Mouse (Mus musculus) forebrain, embryonic 13.5 days (tissue): ENCODE measurements around the gene Ubac1. TPM values are rescaled to one million over a fixed set of nuclear protein-coding genes. Genes with fewer than 3 reads are reported as not detected.

ENCODE experiments used
- ATAC-seq: fragments of 200-750 bp; cut with Nextera tagmentation; 2 replicates; pipeline ENCODE4 v1.8.0; 2017
- H3K27ac ChIP-seq: fragments of 300-500 bp; sonication (generic); 2 replicates; pipeline ENCODE4 v1.5.1; 2015; ENCODE audit warnings: inconsistent platforms, mild to moderate bottlenecking, moderate library complexity
- H3K27me3 ChIP-seq: fragments of 300-500 bp; sonication (generic); 2 replicates; pipeline ENCODE4 v1.6.1; 2015; ENCODE audit warnings: mild to moderate bottlenecking, inconsistent platforms
- H3K36me3 ChIP-seq: fragments of 300-500 bp; sonication (generic); 2 replicates; pipeline ENCODE4 v1.6.1; 2015; ENCODE audit warnings: mild to moderate bottlenecking, inconsistent platforms; ENCODE audit not compliant: poor library complexity, severe bottlenecking
- H3K4me1 ChIP-seq: fragments of 300-500 bp; sonication (generic); 2 replicates; pipeline ENCODE4 v1.6.1; 2015; ENCODE audit warnings: inconsistent platforms
- H3K4me2 ChIP-seq: fragments of 300-500 bp; sonication (generic); 2 replicates; pipeline ENCODE4 v1.6.1; 2015; ENCODE audit warnings: inconsistent platforms, mild to moderate bottlenecking, moderate library complexity
- H3K4me3 ChIP-seq: fragments of 300-500 bp; sonication (generic); 2 replicates; pipeline ENCODE4 v1.5.1; 2015; ENCODE audit warnings: mild to moderate bottlenecking, inconsistent platforms
- H3K9ac ChIP-seq: fragments of 300-500 bp; sonication (generic); 2 replicates; pipeline ENCODE4 v1.6.1; 2015; ENCODE audit warnings: mild to moderate bottlenecking, inconsistent platforms
- H3K9me3 ChIP-seq: fragments of 300-500 bp; sonication (generic); replicated peaks from 2 replicates; pipeline ENCODE4 v1.6.1; 2016; ENCODE audit warnings: inconsistent platforms
- WGBS: fragments of 180-500 bp; shearing (Covaris S2); methylation state at CpG from one replicate; pipeline ENCODE4 v1.1.7; 2015; 5-methylcytosine and 5-hydroxymethylcytosine counted together
- polyA plus RNA-seq: library from polyadenylated mRNA; unstranded; fragments of >200 nt; fragmentation: Nextera tagmentation; extraction: Ambion mirVana; gene quantifications from 2 replicates; pipeline ENCODE4 v1.2.1, GENCODE M21; 2015

Gene Ubac1
- 83.8 and 89.3 TPM in 2 replicates for polyA plus RNA-seq

DNA sequence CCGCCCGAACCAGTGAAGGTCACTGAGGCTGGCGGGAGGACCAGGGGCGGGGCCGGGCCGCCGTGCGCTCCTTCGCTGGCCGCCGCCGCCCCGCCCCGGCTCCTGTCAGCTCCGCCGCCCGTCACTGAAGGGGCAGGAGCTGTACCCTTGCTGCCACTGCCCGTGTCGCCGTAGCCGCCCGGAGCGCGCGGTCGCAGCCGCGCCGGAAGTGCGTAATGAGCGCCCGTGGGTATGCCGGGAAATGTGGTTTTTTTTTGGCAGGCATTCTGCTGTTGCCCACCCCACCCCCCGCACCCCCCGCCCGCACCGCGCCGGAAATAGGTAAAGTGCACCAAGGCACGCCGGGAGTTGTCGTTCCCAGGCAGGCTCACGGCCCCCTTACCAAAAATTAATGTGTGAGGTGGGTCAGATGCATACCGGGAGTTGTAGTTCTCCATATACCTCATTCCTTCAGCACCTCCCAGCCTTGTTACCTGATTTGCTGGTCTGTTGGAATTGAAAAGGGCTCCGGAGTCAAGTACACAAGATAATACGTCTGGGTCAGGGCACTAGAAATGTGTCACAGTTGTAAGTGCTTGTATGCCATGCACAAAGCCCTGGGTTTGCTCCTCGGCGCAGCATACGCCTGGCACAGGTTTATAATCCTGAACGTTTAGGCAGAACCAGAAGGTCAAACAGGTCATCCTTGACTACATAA is at the start of gene Ubac1:
Gene Ubac1 (minus strand): TSS at position 187 of the 697 bp plus-strand sequence.
- Histone ChIP-seq H3K9ac (peak within 1 kb of the TSS; percentile 79), H3K9me3 (no peaks in the 10 kb centered on the region), H3K27ac (peak within 1 kb of the TSS; percentile 79), H3K4me3 (peak within 1 kb of the TSS; percentile 85), H3K27me3 (0 out of 2 replicates have a peak, but pooled peaks cover 2% of the 10 kb centered on the region), H3K36me3 (peaks cover 3% of the 10 kb centered on the region; the same call in 1 of the 2 replicates), H3K4me2 (peak within 1 kb of the TSS; percentile 95), H3K4me1 (peaks cover 16% of the 10 kb centered on the region)
- ATAC-seq = peak; percentile 95
- WGBS = 6% methylated on average over 49 of the region's 50 CpGs

DNA sequence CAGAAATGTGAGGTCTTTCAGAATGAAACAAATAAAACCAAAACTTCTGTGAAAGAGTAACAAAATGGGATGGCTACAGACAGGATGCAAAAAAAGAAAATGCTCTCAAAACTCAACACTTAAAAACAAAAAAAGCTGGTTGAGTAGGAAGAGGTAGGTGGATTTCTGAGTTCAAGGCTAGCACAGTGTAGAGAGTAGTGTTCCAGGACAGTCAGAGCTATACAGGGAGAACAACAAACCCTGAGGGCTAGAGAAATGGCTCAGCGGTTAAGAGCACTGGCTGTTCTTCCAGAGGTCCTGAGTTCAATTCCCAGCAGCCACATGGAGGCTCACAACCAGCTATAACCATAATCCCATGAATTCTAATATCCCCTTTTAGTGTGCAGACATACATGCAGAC is 47.0 kb upstream of the Ubac1 start:
- no peak overlapping the region for H3K4me3 ChIP-seq
- no peak for ATAC-seq
- no peak overlapping the region for H3K9ac ChIP-seq
- no peaks in the 10 kb centered on the region for H3K9me3 ChIP-seq
- H3K36me3 ChIP-seq = no peaks in the 10 kb centered on the region
- peaks cover 21% of the 10 kb centered on the region for H3K4me1 ChIP-seq
- 96% methylated on average over 1 of the region's 1 CpGs for WGBS
- H3K27me3 ChIP-seq = no peaks in the 10 kb centered on the region
- H3K4me2 ChIP-seq = no peak overlapping the region
- no peak overlapping the region for H3K27ac ChIP-seq

DNA sequence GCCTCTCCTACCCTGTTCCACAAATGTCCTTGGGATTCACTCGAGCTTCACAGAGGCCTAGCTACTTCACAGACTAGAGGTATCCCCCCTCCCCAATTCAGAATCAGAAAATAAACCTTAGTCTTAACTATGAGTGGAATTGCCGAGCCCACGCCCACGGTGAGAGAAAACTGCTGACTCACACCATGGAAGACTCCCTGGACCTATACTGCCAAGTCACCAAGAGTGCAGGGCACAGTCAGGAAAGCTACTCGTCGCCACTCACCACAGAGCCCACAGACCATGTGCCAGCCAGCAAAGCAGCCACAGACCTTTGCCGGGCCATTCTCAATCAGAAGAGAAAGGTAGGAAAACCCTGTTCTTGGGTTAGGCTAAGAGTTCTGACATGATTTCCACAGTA is 46.6 kb upstream of the Ubac1 start:
- WGBS = 80% methylated on average over 7 of the region's 7 CpGs
- Histone ChIP-seq H3K36me3 (no peaks in the 10 kb centered on the region), H3K4me3 (no peak overlapping the region), H3K27ac (no peak overlapping the region), H3K4me1 (peaks cover 21% of the 10 kb centered on the region), H3K9me3 (no peaks in the 10 kb centered on the region), H3K4me2 (no peak overlapping the region), H3K27me3 (no peaks in the 10 kb centered on the region), H3K9ac (no peak overlapping the region)
- no peak for ATAC-seq

DNA sequence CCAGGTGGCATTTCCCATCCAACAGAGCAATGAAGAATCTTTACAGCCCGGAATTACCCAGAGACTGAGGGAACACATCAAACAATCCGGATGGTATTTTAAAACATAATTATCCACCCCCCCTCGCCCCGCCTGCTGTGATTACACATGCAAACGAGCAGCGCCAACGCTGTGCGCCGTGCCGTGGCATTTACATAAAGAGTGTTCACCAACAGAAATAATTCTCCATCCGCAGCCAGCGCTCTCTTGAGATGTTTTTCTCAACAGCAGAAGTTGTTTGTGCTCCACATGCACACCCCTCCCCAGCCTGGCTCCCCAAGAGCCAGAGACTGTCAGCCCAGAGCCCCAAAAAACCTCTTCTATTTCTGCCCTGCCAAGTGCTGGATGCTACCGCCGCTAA is 45.0 kb upstream of the Ubac1 start:
- Histone ChIP-seq H3K9ac (0 out of 2 replicates have a peak overlapping the region, but pooled peaks have one; percentile 12), H3K4me2 (peak overlapping the region; percentile 18), H3K4me1 (peaks cover 22% of the 10 kb centered on the region), H3K9me3 (no peaks in the 10 kb centered on the region), H3K36me3 (no peaks in the 10 kb centered on the region), H3K27ac (peak overlapping the region; percentile 67), H3K4me3 (no peak overlapping the region), H3K27me3 (no peaks in the 10 kb centered on the region)
- ATAC-seq = peak; percentile 63
- 47% methylated on average over 14 of the region's 14 CpGs for WGBS

DNA sequence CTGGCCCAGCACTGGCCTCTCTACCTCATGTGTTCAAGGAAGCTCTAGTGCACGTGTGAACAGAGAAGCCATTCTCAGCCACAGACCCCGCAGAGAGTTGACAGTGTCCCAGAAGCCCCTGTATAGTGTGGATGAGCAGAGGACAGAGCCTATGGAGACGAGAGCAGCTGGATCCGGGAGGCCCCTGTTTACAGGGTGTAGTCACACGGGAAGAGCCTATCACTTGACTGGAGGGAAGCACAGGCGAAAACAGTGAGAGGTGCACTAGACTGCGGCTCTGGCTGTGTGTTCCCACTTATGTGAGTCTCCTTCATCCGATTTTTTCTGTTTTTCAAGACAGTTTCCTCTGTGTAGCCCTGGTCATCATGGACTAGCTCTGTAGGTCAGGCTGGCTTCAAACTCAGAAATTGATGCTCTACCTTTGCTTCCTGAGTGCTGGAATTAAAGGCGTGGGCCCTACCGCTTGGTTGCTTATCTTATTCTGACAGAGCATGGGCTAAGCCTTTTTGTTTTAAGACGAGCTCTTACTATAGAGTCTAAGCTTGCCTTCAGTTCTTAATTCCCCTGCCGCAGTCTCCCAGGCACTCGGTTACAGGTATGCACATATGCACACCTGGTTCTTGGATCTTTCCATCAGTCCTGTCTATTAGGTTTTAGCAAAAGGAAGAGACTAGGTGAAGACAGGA is 41.3 kb upstream of the Ubac1 start:
- no peak for ATAC-seq
- H3K4me3 ChIP-seq = no peak overlapping the region
- peaks cover 12% of the 10 kb centered on the region for H3K36me3 ChIP-seq
- H3K4me1 ChIP-seq = peaks cover 25% of the 10 kb centered on the region
- H3K27ac ChIP-seq = no peak overlapping the region
- no peak overlapping the region for H3K4me2 ChIP-seq
- no peaks in the 10 kb centered on the region for H3K9me3 ChIP-seq
- WGBS = 84% methylated on average over 13 of the region's 13 CpGs
- no peak overlapping the region for H3K9ac ChIP-seq
- no peaks in the 10 kb centered on the region for H3K27me3 ChIP-seq

DNA sequence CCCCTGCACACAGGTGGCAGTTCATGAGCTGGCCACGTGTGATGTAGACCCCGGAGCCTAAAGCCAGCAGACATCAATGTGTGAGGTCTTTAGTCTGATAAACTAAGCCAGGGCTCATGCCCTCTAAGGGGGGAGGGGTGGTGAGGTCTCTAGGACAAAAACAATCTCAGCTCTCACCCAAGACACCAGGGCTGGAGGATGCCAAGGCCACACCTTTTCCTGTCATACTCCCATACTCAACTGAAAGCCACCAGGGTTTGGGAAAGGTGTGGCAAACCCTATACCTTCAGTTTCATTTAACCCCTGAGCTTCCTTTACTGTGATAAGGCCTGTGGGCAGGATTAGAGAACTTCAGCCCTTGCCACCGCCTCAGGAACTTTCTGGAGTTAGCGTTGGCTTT is 40.7 kb upstream of the Ubac1 start:
- Histone ChIP-seq H3K4me2 (no peak overlapping the region), H3K27ac (no peak overlapping the region), H3K4me1 (peaks cover 25% of the 10 kb centered on the region), H3K9ac (no peak overlapping the region), H3K27me3 (no peaks in the 10 kb centered on the region), H3K9me3 (no peaks in the 10 kb centered on the region), H3K36me3 (peaks cover 12% of the 10 kb centered on the region), H3K4me3 (no peak overlapping the region)
- WGBS = 81% methylated on average over 4 of the region's 4 CpGs
- no peak for ATAC-seq

DNA sequence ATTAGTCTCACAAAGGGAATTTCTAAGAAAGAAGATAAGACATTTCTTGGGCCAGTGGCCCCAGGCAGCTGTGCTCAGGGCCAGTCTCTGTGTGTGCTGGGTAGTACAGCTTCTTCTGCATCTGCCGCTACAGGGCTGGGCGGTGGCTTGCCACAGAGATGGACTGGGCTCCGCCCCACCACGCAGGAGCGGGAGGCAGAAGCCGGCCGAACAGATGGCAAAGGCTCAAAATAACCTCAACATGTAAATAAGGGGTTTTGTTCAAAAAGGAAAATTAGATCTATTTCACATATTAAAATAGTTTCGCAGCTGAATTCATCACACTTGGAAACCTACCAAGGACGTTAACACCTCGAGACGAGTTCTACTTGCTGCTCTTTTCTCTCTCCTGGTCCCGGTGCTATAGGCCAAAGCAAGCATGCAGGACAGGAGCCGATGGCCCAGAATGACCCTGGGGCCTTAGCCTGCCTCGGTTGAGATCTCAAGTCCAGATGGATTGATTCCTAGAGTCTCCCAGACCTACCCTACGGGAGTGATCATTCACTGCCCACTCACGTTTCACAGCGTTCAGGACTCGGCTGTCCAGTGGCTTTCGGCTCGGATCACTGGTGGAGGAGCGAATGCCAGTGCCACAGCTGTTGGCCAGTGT is 39.6 kb upstream of the Ubac1 start:
- H3K27ac ChIP-seq = no peak overlapping the region

DNA sequence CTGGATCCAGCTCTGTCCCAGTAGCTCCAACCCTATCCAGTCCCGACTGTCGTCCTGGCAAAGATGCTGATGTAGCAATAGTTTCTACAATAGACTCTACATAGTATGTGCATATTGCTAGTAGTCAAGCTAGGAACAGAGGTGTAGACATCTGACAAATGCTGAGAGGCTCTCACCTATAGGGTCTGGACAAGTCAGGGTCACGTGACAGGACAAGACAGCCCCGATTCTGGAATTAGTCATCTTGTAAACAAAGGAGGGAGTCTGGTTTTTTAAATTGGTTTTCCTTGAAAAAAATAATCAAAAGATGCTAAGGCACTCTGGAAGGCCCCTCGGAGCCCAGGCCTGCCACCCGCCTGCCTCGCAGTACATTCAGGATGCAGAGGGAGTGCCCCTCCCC is 35.5 kb upstream of the Ubac1 start:
- Histone ChIP-seq H3K27ac (no peak overlapping the region), H3K36me3 (peaks cover 12% of the 10 kb centered on the region), H3K4me2 (no peak overlapping the region), H3K27me3 (no peaks in the 10 kb centered on the region), H3K4me1 (peaks cover 5% of the 10 kb centered on the region; the same call in 1 of the 2 replicates), H3K4me3 (no peak overlapping the region), H3K9me3 (no peaks in the 10 kb centered on the region), H3K9ac (no peak overlapping the region)
- no peak for ATAC-seq
- WGBS = 87% methylated on average over 7 of the region's 7 CpGs

More for the DNA sequence above, 39.6 kb upstream of the Ubac1 start:
- H3K4me3 ChIP-seq = no peak overlapping the region
- H3K9me3 ChIP-seq = no peaks in the 10 kb centered on the region
- 0 out of 2 replicates have a peak, but pooled peaks have one; percentile 51 for ATAC-seq
- 68% methylated on average over 21 of the region's 21 CpGs for WGBS
- H3K36me3 ChIP-seq = peaks cover 12% of the 10 kb centered on the region
- no peak overlapping the region for H3K9ac ChIP-seq
- H3K4me2 ChIP-seq = no peak overlapping the region
- peaks cover 15% of the 10 kb centered on the region for H3K4me1 ChIP-seq
- H3K27me3 ChIP-seq = no peaks in the 10 kb centered on the region

DNA sequence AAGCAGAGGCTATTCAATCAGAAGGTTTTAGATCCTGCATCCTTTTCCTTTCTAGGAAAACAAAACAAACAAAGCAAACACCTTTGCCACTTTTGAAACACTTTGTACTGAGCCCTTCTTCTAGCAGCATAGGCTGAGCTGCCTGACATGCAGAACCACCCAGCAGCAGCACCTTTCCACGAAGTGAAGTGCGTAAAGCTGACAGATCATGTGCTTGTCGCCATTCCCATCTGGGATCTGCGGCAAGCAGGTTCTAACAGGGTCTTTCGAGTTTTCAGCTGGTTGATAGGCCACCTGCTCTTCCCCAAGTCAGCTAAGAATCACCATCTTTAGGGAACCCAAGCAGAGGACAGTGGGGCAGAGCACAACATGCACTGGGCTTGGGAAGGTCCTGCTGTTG is 34.7 kb upstream of the Ubac1 start:
- Histone ChIP-seq H3K27ac (no peak overlapping the region), H3K9me3 (no peaks in the 10 kb centered on the region), H3K9ac (no peak overlapping the region), H3K27me3 (no peaks in the 10 kb centered on the region), H3K4me2 (no peak overlapping the region), H3K36me3 (peaks cover 12% of the 10 kb centered on the region), H3K4me1 (peaks cover under 1% of the 10 kb centered on the region; the same call in 1 of the 2 replicates), H3K4me3 (no peak overlapping the region)
- WGBS = 72% methylated on average over 5 of the region's 5 CpGs
- no peak for ATAC-seq

DNA sequence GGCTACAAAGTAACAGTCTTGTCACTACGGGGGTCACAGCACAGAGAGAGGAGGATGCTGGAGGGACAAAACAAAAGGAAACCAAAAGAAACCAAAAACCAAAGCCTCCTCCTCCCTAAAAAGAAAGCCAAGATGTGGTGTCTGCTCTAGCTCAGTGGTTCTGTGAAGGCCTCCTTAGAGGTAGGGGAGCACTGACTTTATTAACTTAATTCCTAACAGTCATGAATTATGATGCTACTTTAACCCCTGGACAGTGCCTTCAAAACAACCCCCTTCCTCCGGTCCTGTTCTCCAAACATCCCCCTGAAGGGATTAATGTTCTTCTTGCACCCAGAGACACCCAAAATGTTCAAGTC is 34.2 kb upstream of the Ubac1 start:
- WGBS = 57% methylated on average over 2 of the region's 2 CpGs
- Histone ChIP-seq H3K4me1 (no peaks in the 10 kb centered on the region), H3K4me2 (no peak overlapping the region), H3K9me3 (no peaks in the 10 kb centered on the region), H3K27me3 (no peaks in the 10 kb centered on the region), H3K36me3 (peaks cover 12% of the 10 kb centered on the region), H3K27ac (no peak overlapping the region), H3K4me3 (no peak overlapping the region), H3K9ac (no peak overlapping the region)
- no peak for ATAC-seq

DNA sequence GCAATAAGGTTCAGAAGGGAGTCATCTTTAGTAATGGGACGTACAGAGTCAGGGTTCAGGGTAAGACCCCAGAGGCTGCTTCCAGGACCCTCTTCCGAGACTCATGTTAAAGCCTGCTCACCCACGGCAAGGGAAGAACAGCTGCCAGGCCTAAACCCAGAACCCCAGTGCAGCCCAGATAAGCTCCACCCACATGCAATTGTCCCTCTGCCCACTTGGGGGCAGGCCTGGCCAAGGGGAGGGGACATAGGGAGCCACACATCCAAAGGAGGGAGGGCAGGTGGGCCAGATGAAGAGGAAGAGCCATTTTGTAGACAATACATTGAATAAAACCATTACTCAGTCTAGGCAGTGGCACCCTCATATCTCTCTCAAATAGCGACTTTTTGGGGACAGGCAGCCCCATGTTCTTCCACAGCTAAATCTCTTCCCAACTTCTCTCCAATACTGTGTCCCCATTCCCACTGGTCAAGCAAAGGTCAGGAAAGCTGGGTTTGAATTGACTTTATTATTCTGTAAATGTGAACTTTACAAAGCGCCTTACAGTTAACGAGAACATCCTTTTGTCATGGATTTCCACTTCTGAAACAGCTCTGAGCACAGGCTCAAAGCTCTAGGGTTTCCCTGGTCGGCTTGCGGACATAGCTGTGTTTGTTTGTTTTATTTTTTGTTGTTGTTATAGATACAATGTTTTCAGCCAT is 33.6 kb upstream of the Ubac1 start:
- H3K9me3 ChIP-seq = no peaks in the 10 kb centered on the region
- peak; percentile 80 for ATAC-seq
- H3K4me2 ChIP-seq = no peak overlapping the region
- no peak overlapping the region for H3K9ac ChIP-seq
- H3K36me3 ChIP-seq = peaks cover 9% of the 10 kb centered on the region
- H3K27ac ChIP-seq = no peak overlapping the region
- no peaks in the 10 kb centered on the region for H3K27me3 ChIP-seq
- 36% methylated on average over 8 of the region's 8 CpGs for WGBS
- H3K4me3 ChIP-seq = no peak overlapping the region
- no peaks in the 10 kb centered on the region for H3K4me1 ChIP-seq

DNA sequence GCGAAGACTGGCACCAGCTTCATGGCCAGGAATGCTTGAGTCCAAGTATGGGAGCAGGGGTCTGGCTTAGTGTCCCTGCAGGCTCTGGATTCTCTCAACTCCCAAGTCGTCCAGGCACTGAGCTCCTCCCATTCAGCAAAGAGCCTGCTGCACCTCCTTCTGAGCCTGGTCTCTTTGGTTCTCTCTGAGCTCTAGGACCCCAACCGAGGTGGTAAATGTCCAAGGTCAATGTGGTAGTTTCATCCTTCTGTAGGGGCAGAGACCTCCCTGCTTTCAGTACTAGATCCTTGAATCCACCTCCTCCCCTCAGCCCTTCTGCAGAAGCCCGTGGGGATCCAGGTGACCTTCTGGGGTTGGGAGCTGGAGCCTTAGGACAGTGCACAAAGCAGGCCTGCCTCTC is 31.3 kb upstream of the Ubac1 start:
- WGBS = 60% methylated on average over 4 of the region's 4 CpGs
- Histone ChIP-seq H3K4me1 (no peaks in the 10 kb centered on the region), H3K36me3 (no peaks in the 10 kb centered on the region), H3K9me3 (no peaks in the 10 kb centered on the region), H3K27ac (no peak overlapping the region), H3K4me2 (no peak overlapping the region), H3K4me3 (no peak overlapping the region), H3K27me3 (no peaks in the 10 kb centered on the region), H3K9ac (no peak overlapping the region)
- ATAC-seq = no peak
